Mouse (Mus musculus): ENCODE data around the gene Tmem131l.

Tmem131l gene

GRCm38 (mm10) chr3:83978497-83979410, 61.2 kb downstream of the Tmem131l start:
- no peak for DNase-seq (ENCODE audit: low spot score in 2 of 2)

GRCm38 (mm10) chr3:83977817-83978216, 62.2 kb downstream of the Tmem131l start:
- no peak for DNase-seq (ENCODE audit: low spot score in 2 of 2)

- no peak for DNase-seq (ENCODE audit: low spot score in 2 of 2)
These were observed 63.8 kb downstream of the Tmem131l start for GRCm38 (mm10) chr3:83976161-83976560.

GRCm38 (mm10) chr3:83973339-83973738, 66.6 kb downstream of the Tmem131l start:
- DNase-seq (ENCODE audit: low spot score in 2 of 2) = no peak

- no peak for DNase-seq (ENCODE audit: low spot score in 2 of 2)
These were observed 69.3 kb downstream of the Tmem131l start for GRCm38 (mm10) chr3:83970629-83971028.

GRCm38 (mm10) chr3:83969081-83969480, 70.9 kb downstream of the Tmem131l start:
- no peak for DNase-seq (ENCODE audit: low spot score in 2 of 2)

GRCm38 (mm10) chr3:83967791-83968190, 72.2 kb downstream of the Tmem131l start:
- no peak for DNase-seq (ENCODE audit: low spot score in 2 of 2)

GRCm38 (mm10) chr3:83965333-83965732, 74.6 kb downstream of the Tmem131l start:
- DNase-seq (ENCODE audit: low spot score in 2 of 2) = no peak

GRCm38 (mm10) chr3:83963705-83964104, 76.3 kb downstream of the Tmem131l start:
- no peak for DNase-seq (ENCODE audit: low spot score in 2 of 2)

- DNase-seq (ENCODE audit: low spot score in 2 of 2) = no peak
These were observed 77.4 kb downstream of the Tmem131l start for GRCm38 (mm10) chr3:83962571-83962970.

GRCm38 (mm10) chr3:83962076-83962475, 77.9 kb downstream of the Tmem131l start:
- no peak for DNase-seq (ENCODE audit: low spot score in 2 of 2)

- no peak for DNase-seq (ENCODE audit: low spot score in 2 of 2)
These were observed 80.9 kb downstream of the Tmem131l start for GRCm38 (mm10) chr3:83958951-83959681.

GRCm38 (mm10) chr3:83953879-83954278, 86.1 kb downstream of the Tmem131l start:
- no peak for DNase-seq (ENCODE audit: low spot score in 2 of 2)

- no peak for DNase-seq (ENCODE audit: low spot score in 2 of 2)
These were observed 91.2 kb downstream of the Tmem131l start for GRCm38 (mm10) chr3:83948801-83949200.

GRCm38 (mm10) chr3:83947476-83948245, 92.3 kb downstream of the Tmem131l start:
- DNase-seq (ENCODE audit: low spot score in 2 of 2) = no peak

GRCm38 (mm10) chr3:83946848-83947247, 93.1 kb downstream of the Tmem131l start:
- DNase-seq (ENCODE audit: low spot score in 2 of 2) = no peak

GRCm38 (mm10) chr3:83943691-83944090, 96.3 kb downstream of the Tmem131l start:
- no peak for DNase-seq (ENCODE audit: low spot score in 2 of 2)

- DNase-seq (ENCODE audit: low spot score in 2 of 2) = no peak
These were observed 96.8 kb downstream of the Tmem131l start for GRCm38 (mm10) chr3:83943212-83943611.

GRCm38 (mm10) chr3:83941921-83942320, 98.1 kb downstream of the Tmem131l start:
- DNase-seq (ENCODE audit: low spot score in 2 of 2) = peak in 1 of 2 experiments; percentile 6

GRCm38 (mm10) chr3:83938871-83939270, 101.1 kb downstream of the Tmem131l start:
- DNase-seq (ENCODE audit: low spot score in 2 of 2) = no peak

- DNase-seq (ENCODE audit: low spot score in 2 of 2) = no peak
These were observed 105.5 kb downstream of the Tmem131l start for GRCm38 (mm10) chr3:83934514-83934913.

All from frontal cortex, postnatal 36 days (tissue).